Mouse (Mus musculus) liver, embryonic 14.5 days (tissue): ENCODE results near the gene Cdc42ep2.

Source experiments
- CTCF ChIP-seq: IDR thresholded peaks from 2 replicates; pipeline ENCODE4 v1.5.1; 2016; ENCODE audit warnings: antibody characterized with exemption, low read depth, control low read depth
- EP300 ChIP-seq: IDR thresholded peaks from 2 replicates; pipeline ENCODE4 v1.6.1; 2016; ENCODE audit warnings: antibody characterized with exemption, low read depth

DNA sequence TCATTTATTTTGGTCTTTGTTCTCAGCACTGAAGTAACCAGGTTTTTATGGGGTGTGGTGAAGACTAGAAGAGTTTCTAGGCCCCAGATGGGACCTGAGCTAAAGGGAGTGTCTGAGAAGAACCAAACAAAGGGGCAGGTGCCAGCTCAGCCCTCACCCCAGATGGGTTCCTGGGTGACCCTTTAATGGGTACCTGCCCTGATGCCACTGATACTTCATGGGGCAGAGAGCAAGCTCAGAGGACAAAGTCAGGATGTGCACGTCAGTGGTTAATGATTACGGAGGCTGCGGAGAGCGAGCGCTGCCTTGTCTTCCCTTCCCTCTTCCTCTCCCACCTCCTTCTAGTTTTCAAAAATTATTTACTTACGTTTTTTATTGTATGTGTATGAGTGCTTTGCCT lies 43.5 kb downstream of the Cdc42ep2 start:
- no peak for TF ChIP-seq CTCF
- TF ChIP-seq EP300, result no peak
